Mouse (Mus musculus) ovary, postnatal 36 days (tissue): ENCODE data around the gene Dppa3.
"Not testable (repeated sequence)": the region's sequence is repeated elsewhere in the genome, so short reads cannot be mapped to it uniquely, and the experiment has no call there.

Experiments
- DNase-seq: peaks from one replicate; pipeline ENCODE4 v3.0.0; 2022; ENCODE audit warnings: low spot score, mixed read lengths

Dppa3 gene

DNA sequence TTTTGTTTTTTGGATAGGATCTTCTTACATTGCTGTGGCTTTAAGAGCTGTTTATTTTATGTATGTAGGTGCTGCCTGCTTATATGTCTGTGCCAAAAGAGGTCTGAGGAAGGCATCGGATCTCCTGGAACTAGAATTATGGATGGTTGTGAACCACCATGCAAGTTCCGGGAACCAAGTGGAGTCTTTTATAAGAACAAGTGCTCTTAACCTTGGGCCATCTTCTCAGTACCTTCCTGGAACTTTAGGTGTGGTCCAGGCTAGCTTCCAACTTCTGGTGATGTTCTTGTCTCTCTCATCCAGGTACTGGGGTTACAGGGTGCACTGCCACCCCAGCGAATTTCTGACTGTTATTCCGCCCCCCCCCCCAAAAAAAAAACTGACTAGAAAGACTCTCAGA is 13.8 kb upstream of the Dppa3 start:
- DNase-seq, result no peak

DNA sequence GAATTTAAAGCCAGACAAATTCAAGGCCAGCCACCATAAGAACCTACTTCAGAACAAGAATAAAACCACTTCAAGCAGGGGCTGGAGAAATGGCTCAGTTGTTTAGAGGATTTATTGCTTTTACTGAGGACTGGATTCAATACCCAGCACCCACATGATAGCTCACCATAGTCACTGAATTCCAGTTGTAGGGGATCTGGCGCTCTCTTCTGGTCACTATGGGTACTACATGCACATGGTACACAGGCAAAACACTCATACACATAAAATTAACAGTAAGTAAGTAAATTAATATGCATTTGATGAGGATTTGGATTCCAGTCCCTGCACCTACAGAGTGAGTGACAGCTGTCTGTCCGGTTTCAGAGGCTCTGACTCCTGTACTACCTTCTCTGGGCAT is 12.2 kb upstream of the Dppa3 start:
- DNase-seq, result no peak

- no peak for DNase-seq
These were observed 10.2 kb upstream of the Dppa3 start for GRCm38 (mm10) chr6:122616022-122616421.

DNA sequence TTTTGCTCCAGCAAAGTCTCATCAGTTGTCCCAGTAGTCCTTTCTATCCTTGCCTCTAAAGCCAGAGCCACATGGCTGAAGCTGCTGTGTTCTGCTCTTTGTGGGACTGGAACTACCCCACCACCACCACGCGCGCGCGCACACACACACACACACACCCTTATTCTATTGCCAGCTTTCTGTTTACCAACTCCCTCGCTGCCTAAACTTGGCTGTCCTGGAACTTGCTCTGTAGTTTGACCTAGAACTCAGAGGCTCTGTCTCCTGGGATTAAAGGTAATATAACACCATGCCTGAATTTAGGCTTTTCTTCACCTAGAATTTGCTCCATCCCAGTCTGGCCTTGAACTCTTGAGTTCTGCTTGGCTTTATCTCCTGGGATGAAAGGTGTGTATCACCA is 5.1 kb upstream of the Dppa3 start:
- no peak for DNase-seq

GRCm38 (mm10) chr6:122624480-122624879 is 1.7 kb upstream of the Dppa3 start:
- no peak for DNase-seq

DNA sequence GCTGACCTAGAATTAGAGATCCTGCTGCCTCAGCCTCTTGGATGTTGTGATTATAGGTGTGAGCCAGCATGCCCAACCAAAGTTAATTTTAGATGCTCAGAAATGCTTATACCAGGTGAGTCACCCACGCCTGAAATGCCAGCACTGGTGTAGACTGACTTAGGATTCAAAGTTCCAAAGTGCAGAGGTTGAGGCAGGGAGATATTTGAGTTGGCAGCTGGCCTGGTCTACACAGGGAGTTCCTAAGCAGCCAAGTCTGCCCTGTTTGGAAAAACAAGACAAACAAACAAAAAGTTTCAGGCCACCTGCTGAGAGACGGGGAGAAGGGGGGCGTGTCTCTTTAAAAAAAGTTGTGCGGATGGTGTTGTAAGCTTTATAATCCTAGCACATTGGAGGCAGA is 1.1 kb upstream of the Dppa3 start:
- DNase-seq, result no peak

DNA sequence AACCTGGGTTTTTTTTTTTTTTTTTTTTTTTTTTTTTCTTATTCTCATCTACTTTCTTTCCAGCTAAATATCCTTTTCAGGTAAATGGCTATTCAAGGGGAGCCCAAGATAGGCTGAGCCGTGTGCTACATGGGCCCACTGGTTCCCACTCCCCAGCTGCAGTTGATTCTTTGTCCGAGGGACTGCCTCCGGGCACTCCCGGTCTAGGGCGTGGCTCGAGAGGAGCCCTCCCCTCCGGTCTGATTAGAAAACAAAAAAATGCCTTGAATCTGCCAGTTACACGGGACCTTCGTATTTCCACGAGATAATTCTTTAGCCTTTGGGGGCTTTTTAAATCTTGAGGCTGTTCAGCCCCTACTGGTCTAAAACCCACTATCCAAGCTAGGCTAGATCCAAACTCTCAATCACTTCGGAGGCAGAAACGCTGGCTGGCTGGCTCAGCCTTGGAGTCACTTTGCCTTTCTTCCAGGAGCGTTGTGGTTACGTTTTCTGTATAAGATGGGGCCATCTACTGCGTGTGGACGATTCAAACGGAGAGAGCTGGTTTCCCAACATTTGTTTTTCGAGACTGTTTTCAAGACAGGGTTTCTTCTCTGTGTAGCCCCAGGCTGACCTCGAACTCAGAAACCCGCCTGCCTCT is 1.4 kb downstream of the Dppa3 start:
- DNase-seq, result no peak

GRCm38 (mm10) chr6:122633411-122633810 is 7.2 kb downstream of the Dppa3 start:
- DNase-seq, result peak; percentile 13

DNA sequence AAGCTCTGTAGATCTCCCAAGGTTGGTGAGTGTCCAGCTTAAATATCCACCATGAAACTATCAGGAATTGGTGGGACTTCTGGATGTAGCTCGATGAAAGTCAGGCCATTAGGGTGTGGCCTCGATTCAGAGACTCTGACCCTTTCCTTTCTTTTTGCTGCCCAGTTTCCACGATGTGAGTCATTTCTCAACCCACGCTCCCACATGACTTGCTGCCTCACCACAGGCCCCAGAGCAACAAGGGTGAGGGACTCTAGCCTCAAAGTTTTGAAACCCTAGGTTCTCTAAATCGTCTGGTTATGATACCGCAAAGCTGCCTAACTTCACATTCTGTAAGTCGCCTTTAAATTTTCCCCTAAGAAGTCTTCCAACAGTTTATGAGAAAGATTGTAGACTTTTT is 9.1 kb downstream of the Dppa3 start:
- DNase-seq, result no peak

DNA sequence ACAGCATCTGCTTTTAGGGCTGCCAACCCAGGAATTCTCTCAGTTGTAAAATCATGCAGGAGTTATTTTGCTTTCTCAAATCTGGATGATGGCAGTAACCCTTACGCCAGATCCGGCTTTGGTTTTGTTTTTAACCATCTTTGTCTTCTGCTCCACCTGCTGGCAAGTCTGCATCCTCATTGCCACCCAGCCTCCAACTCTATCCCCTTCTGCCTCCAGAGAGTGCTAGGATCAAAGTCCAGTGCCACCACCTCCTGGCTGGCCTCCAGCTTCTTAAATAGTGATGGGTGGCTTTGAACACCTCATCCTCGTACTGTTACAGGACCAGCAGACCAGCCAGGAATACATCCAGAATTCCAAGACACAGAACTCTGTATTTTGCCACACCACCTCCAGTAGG is 10.5 kb downstream of the Dppa3 start:
- DNase-seq, result no peak

DNA sequence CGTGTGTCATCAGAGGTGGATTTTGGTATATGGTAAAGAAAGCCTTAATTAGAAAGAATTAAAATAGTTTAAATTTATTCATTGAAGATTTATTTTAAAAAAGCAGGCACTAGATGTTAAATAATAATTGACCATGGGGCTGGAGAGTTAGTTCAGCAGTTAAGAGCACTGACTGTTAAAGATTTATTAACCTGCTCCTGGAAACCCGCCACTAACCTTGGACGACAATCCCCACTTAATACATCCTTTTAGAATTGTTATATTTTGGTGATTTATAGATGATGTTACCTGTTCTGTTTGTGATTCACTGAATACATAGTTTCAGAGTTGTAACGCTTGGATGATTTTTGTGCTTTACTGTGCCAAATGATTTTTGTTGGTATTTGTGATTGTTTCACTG is 11.4 kb downstream of the Dppa3 start:
- DNase-seq, result not testable (repeated sequence)

DNA sequence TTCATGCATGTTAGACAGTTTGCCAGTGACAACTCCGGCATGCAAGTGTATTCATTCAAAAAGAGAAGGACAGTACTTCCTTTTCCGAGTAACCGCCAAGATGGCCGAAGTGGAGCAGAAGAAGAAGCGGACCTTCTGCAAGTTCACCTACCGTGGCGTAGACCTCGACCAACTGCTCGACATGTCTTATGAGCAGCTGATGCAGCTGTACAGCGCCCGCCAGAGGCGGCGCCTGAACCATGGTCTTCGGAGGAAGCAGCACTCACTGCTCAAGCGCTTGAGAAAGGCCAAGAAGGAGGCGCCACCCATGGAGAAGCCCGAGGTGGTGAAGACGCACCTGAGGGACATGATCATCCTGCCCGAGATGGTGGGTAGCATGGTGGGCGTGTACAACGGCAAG is 18.0 kb downstream of the Dppa3 start:
- DNase-seq, result not testable (repeated sequence)

DNA sequence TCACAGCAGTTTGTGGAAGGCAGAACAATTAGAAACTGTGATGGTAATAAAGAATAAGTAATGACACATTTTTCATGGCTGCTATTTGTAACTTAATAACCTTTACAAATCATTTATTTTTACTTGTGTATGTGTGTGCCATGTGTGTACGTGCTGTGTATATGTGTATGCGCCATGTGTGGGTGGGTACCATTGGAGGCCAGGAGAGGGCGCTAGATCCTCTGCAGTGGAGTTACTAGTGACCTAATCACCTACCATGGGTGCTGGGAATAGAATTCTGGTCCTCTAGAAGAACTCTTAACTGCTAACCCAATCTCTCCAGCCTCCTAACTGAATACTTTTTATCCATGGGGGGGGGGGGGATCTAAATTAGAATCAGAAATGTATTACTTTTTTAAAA is 23.7 kb downstream of the Dppa3 start:
- no peak for DNase-seq

- DNase-seq, result no peak
These were observed 24.3 kb downstream of the Dppa3 start for GRCm38 (mm10) chr6:122650398-122650980.

DNA sequence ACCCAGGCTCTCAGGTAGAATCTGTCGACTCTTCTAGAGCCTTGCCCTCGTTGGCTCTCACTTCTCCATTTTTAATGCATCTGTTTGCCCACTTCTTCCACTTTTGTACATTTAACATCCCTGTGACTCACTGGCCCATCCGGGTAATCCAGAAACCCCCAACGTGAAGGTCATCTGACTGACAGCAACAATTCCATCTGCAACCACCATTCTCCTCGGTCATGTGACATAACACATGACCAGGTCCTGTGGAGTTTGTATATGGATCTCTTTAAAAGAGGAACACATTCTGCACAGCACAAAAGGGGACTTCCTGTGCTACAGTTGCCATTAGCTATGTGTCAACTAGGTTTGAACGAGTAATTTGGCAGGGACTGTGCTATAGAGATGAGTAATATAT is 28.1 kb downstream of the Dppa3 start:
- no peak for DNase-seq

GRCm38 (mm10) chr6:122657630-122658029 is 31.4 kb downstream of the Dppa3 start:
- no peak for DNase-seq

- DNase-seq, result no peak
These were observed 33.4 kb downstream of the Dppa3 start for GRCm38 (mm10) chr6:122659567-122659966.

GRCm38 (mm10) chr6:122660601-122661379 is 34.6 kb downstream of the Dppa3 start:
- no peak for DNase-seq

- DNase-seq, result peak; percentile 51
These were observed 36.5 kb downstream of the Dppa3 start for GRCm38 (mm10) chr6:122662551-122663264.

DNA sequence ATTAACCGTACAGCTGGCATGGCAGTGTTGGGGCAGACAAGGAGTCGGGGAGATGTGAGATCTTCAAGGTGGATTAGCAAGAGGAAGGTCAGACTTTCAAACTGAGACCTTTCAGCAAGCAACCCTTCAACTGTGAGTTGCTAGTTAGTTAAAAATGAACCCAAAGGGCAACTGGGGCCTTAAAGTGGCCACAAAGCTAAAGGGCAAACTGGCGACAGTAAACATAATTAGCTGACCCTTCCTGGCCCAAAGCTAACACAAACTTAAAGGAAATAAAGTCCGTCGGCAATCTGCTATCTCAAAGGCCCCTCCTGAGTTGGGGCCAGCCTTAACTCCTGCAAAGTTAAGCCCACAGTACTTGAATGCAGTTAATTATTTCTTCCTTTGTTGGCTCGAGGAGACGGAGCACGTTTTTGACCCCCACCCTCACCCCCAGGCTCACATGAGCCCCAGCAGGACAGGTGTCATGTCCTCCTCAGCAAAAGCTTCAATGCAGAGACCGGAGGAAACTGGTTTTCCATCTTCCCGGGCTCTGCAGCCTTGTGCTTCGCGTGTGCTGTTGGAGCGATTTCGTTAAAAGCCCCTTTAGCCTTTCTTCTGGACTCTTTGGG is 37.5 kb downstream of the Dppa3 start:
- no peak for DNase-seq

DNA sequence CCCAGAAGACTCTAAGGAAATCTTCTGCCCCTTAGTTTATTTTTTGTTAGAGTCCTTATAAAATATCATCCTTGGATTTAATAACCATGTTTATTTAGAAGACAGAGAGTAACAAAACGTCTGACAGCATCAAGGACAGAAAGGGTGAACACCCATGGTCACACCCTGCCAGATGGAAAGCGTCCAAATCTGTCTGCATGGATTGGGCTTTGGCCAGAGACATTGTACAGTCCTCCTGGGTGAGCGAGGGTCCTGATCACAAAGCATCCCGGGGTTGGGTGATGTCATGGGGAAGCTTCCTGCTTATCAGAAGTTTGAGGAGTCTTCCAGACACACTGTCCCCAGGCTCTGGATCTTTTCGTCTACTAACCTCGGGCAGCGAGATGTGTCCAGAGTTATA is 39.7 kb downstream of the Dppa3 start:
- no peak for DNase-seq

GRCm38 (mm10) chr6:122667715-122668114 is 41.5 kb downstream of the Dppa3 start:
- DNase-seq, result no peak
